Mouse (Mus musculus) kidney, adult 2 months (tissue): ENCODE results near the gene Atg4d. TPM values are rescaled to one million over a fixed set of nuclear protein-coding genes. Genes with fewer than 3 reads are reported as not detected.
A peak's percentile ranks its signal among the peaks of the same experiment; 100 is the strongest.
"Not testable (repeated sequence)": the region's sequence is repeated elsewhere in the genome, so short reads cannot be mapped to it uniquely, and the experiment has no call there.

ENCODE experiments used
- DNase-seq: peaks from one replicate; pipeline ENCODE4 v3.0.0; 2021
- H3K27ac ChIP-seq: fragments of 200-500 bp; 2 replicates; pipeline ENCODE4 v1.5.1; 2012; ENCODE audit warnings: low read depth, low read length, control low read depth, inconsistent platforms; ENCODE audit not compliant: insufficient read depth
- H3K27me3 ChIP-seq: fragments of 200-500 bp; replicated peaks from 2 replicates; pipeline ENCODE4 v1.6.1; 2012; ENCODE audit warnings: mild to moderate bottlenecking, moderate library complexity, low read length, inconsistent platforms; ENCODE audit not compliant: control insufficient read depth, insufficient read depth
- H3K36me3 ChIP-seq: fragments of 200-500 bp; 2 replicates; pipeline ENCODE4 v1.6.1; 2012; ENCODE audit warnings: mild to moderate bottlenecking, moderate library complexity, low read length, inconsistent platforms; ENCODE audit not compliant: control insufficient read depth, insufficient read depth
- H3K4me1 ChIP-seq: fragments of 200-500 bp; 2 replicates; pipeline ENCODE4 v1.6.1; 2011; ENCODE audit warnings: low read length; ENCODE audit not compliant: control insufficient read depth, insufficient read depth
- H3K4me3 ChIP-seq: fragments of 200-500 bp; 2 replicates; pipeline ENCODE4 v1.5.1; 2011; ENCODE audit warnings: mild to moderate bottlenecking, low read depth, low read length, control low read depth; ENCODE audit not compliant: insufficient read depth
- CTCF ChIP-seq: fragments of 200-500 bp; conservative IDR thresholded peaks from 2 replicates; pipeline ENCODE4 v1.5.1; 2011; ENCODE audit warnings: low read depth, mild to moderate bottlenecking, control low read depth, low read length, moderate library complexity, mixed read lengths; ENCODE audit not compliant: insufficient read depth, insufficient read length
- POLR2A ChIP-seq: fragments of 200-500 bp; IDR thresholded peaks from one replicate; pipeline ENCODE4 v1.6.1; 2011; ENCODE audit warnings: low read depth, low read length, control low read depth
- WGBS: fragments of 180-500 bp; shearing (Covaris S2); methylation state at CpG from one replicate; pipeline ENCODE4 v1.1.7; 2018; 5-methylcytosine and 5-hydroxymethylcytosine counted together
- polyA plus RNA-seq: library from polyadenylated mRNA; depleted of rRNA; stranded (reverse); fragments of >200 nt; gene quantifications from 2 replicates; pipeline ENCODE4 v1.2.3, GENCODE M21; 2012; rRNA removed

Gene Atg4d
- polyA plus RNA-seq, 1 experiment, result 67.0 TPM

DNA sequence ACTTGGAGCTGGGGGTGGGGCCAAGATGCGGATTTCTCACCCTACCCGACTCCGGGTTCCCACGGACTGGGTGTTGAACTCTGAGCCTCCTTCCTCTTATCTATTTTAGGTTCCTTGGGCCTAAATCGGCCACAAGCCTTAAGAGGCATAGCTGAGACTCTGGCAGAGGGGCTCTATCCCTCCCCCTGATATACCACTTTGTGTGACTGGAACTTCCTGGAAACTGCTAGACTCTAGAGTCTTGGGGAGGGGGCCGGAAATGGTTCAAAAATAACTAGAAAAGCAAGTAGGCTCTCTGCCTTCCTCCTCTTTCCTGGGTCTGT lies 56.4 kb downstream of the Atg4d start:
- H3K36me3 ChIP-seq, result no peaks in the 10 kb centered on the region
- TF ChIP-seq POLR2A, result no peak
- no peak for TF ChIP-seq CTCF
- H3K27me3 ChIP-seq, result no peaks in the 10 kb centered on the region
- peak overlapping the region; percentile 77 for H3K4me3 ChIP-seq
- H3K27ac ChIP-seq, result peak overlapping the region; percentile 54
- DNase-seq, result peak; percentile 68
- peaks cover 3% of the 10 kb centered on the region; the same call in 1 of the 2 replicates for H3K4me1 ChIP-seq
- WGBS, result 23% methylated on average over 6 of the region's 6 CpGs

DNA sequence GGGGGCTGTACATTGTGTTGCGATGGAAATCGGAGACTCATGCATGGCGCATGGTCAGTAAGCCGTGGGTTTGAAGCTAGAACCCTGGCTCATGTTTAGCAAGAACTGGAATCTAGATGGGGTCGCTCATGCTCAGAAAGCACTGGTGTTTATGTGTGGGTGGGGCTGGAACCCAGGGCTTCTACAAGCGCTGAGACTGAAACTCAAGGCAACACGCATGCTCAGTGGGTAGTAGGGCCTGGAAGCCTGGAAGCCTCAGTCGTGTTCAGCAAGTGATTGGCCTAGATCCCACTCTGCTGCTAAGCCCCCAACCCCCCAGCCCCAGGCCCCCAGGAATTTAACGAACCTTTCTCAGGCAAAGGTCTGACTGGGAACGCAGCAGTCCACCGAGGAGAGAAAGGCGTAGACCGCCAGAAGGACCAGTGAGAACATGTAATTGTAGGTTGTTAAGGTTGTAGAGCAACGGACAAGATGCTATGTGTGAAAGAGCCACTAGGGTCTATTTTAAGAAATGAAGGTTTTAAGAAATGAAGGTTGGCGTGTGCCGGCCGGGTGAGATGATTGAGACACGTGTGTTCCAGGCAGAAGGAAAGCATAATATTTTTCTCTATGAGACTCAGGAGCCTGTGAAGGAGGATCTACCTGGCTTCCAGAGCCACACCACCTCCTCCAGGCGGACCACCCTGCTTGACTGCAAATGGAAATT lies 57.3 kb downstream of the Atg4d start:
- 73% methylated on average over 19 of the region's 19 CpGs for WGBS
- TF ChIP-seq CTCF (no peak), POLR2A (no peak)
- Histone ChIP-seq H3K4me3 (0 out of 2 replicates have a peak overlapping the region, but pooled peaks have one; percentile 77), H3K36me3 (no peaks in the 10 kb centered on the region), H3K27me3 (no peaks in the 10 kb centered on the region), H3K4me1 (peaks cover 3% of the 10 kb centered on the region; the same call in 1 of the 2 replicates), H3K27ac (peak overlapping the region; percentile 54)
- no peak for DNase-seq

DNA sequence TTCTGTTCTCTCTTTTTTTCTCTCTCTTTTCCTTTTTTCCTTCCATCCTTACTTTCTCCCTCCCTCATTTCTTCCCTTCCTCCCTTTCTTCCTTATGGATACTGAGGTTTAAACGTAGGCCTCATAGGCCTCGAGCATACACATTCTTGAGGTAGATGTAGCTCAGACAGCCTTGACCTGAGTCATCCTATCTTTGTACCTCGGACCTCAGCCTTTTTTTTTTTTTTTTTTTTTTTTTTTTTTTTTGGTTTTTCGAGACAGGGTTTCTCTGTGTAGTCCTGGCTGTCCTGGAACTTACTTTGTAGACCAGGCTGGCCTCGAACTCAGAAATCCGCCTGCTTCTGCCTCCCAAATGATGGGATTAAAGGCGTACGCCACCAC lies 57.8 kb downstream of the Atg4d start:
- not testable (repeated sequence) for H3K27ac ChIP-seq, H3K27me3 ChIP-seq, H3K36me3 ChIP-seq, DNase-seq, H3K4me1 ChIP-seq, H3K4me3 ChIP-seq
- 84% methylated on average over 7 of the region's 8 CpGs for WGBS

DNA sequence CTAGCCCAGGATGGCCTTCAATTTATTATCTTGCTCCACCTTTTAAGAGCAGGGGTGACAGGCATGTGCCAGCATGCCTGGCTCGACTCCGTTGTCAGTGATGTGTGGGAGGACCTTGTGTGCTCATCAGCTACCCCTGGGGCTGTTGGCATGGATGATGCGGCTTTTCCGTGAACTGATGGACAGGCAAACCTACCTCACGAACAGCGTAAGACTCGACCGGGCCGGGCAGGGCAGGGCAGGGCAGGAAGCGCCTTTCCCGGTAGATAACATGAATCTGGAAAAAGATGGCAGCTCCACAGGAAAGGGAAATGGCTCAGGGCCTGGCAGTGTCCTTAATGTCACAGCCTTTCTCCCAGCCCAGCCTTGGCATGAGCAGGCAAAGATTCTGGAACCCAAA lies 59.2 kb downstream of the Atg4d start:
- peak; percentile 67 for DNase-seq
- no peak overlapping the region for H3K4me3 ChIP-seq
- no peaks in the 10 kb centered on the region for H3K27me3 ChIP-seq
- peaks cover 3% of the 10 kb centered on the region; the same call in 1 of the 2 replicates for H3K4me1 ChIP-seq
- no peaks in the 10 kb centered on the region for H3K36me3 ChIP-seq
- TF ChIP-seq CTCF (no peak), POLR2A (no peak)
- peak overlapping the region; percentile 9; the same call in 1 of the 2 replicates for H3K27ac ChIP-seq
- WGBS, result 73% methylated on average over 11 of the region's 11 CpGs

Other genes with a start within 250 kb of the Atg4d start
- 23.4 and 25.9 TPM in 2 replicates for gene Icam1, start 249.3 kb upstream of the Atg4d start, polyA plus RNA-seq
- gene Icam4, start 235.9 kb upstream of the Atg4d start, polyA plus RNA-seq, result 1.2 and 1.4 TPM in 2 replicates
- 0.34 and 0.49 TPM in 2 replicates for gene Icam5, start 233.2 kb upstream of the Atg4d start, polyA plus RNA-seq
- 0.38 TPM in 1 of 2 replicates, not detected in the other for gene Zglp1, start 198.2 kb upstream of the Atg4d start, polyA plus RNA-seq
- gene Gm49373, start 192.2 kb upstream of the Atg4d start, polyA plus RNA-seq, result 0.20 and 0.27 TPM in 2 replicates
- 59.8 and 67.0 TPM in 2 replicates for gene Fdx1l, start 191.7 kb upstream of the Atg4d start, polyA plus RNA-seq
- gene Gm38431, start 173.3 kb upstream of the Atg4d start, polyA plus RNA-seq, result 1.1 and 2.6 TPM in 2 replicates
- gene Raver1, start 173.3 kb upstream of the Atg4d start, polyA plus RNA-seq, result 45.8 and 47.3 TPM in 2 replicates
- 17.0 and 19.0 TPM in 2 replicates for gene Tyk2, start 134.1 kb upstream of the Atg4d start, polyA plus RNA-seq
- gene Cdc37, start 115.3 kb upstream of the Atg4d start, polyA plus RNA-seq, result 53.1 and 72.6 TPM in 2 replicates
- 7.8 and 9.0 TPM in 2 replicates for gene Pde4a, start 99.6 kb upstream of the Atg4d start, polyA plus RNA-seq
- gene Keap1, start 25.9 kb upstream of the Atg4d start, polyA plus RNA-seq, result 42.8 and 52.4 TPM in 2 replicates
- gene S1pr5, start 16.9 kb upstream of the Atg4d start, polyA plus RNA-seq, result 0.38 and 0.39 TPM in 2 replicates
- 14.2 and 15.9 TPM in 2 replicates for gene Kri1, start 22.7 kb downstream of the Atg4d start, polyA plus RNA-seq
- gene Cdkn2d, start 26.1 kb downstream of the Atg4d start, polyA plus RNA-seq, result 20.2 and 24.1 TPM in 2 replicates
- 30.6 and 36.2 TPM in 2 replicates for gene Ap1m2, start 47.0 kb downstream of the Atg4d start, polyA plus RNA-seq
- 47.4 and 49.2 TPM in 2 replicates for gene Slc44a2, start 55.4 kb downstream of the Atg4d start, polyA plus RNA-seq
- 31.9 and 33.0 TPM in 2 replicates for gene Ilf3, start 102.6 kb downstream of the Atg4d start, polyA plus RNA-seq
- gene Qtrt1, start 146.5 kb downstream of the Atg4d start, polyA plus RNA-seq, result 23.7 and 25.2 TPM in 2 replicates
- 101 and 118 TPM in 2 replicates for gene Dnm2, start 159.6 kb downstream of the Atg4d start, polyA plus RNA-seq
- 47.7 and 50.5 TPM in 2 replicates for gene Tmed1, start 245.0 kb downstream of the Atg4d start, polyA plus RNA-seq